Mouse (Mus musculus) ES-E14 (cell line): Measurements from ENCODE around the gene Slc11a1.

Experiments
- CHD2 ChIP-seq: IDR thresholded peaks from 2 replicates; pipeline ENCODE4 v1.6.1; 2014; ENCODE audit warnings: mild to moderate bottlenecking, low read depth, low read length, inconsistent platforms
- HCFC1 ChIP-seq: IDR thresholded peaks from 2 replicates; pipeline ENCODE4 v1.6.1; 2012; ENCODE audit warnings: low read length, inconsistent platforms, borderline replicate concordance; ENCODE audit not compliant: insufficient read depth
- MAFK ChIP-seq: IDR thresholded peaks from 2 replicates; pipeline ENCODE4 v1.6.1; 2014; ENCODE audit warnings: mild to moderate bottlenecking, low read depth, low read length, inconsistent platforms; ENCODE audit not compliant: insufficient read depth
- ZC3H11A ChIP-seq: IDR thresholded peaks from 2 replicates; pipeline ENCODE4 v1.6.1; 2012; ENCODE audit warnings: low read depth, mild to moderate bottlenecking, inconsistent platforms, low read length, borderline replicate concordance
- ZNF384 ChIP-seq: IDR thresholded peaks from 2 replicates; pipeline ENCODE4 v1.6.1; 2012; ENCODE audit warnings: low read depth, low read length, inconsistent platforms

- no peak for TF ChIP-seq ZNF384
- TF ChIP-seq HCFC1, result no peak
- no peak for TF ChIP-seq MAFK
- TF ChIP-seq ZC3H11A, result no peak
- no peak for TF ChIP-seq CHD2
These were observed 36.4 kb upstream of the Slc11a1 start for GRCm38 (mm10) chr1:74338626-74339025.
